Mouse (Mus musculus) liver, embryonic 16.5 days (tissue): Measurements from ENCODE around the gene Efna1. TPM values are rescaled to one million over a fixed set of nuclear protein-coding genes. Genes with fewer than 3 reads are reported as not detected.

Source experiments
- ATAC-seq: fragments of 200-750 bp; cut with Nextera tagmentation; 2 replicates; pipeline ENCODE4 v1.8.0; 2017; ENCODE audit warnings: low read depth, mild to moderate bottlenecking, moderate number of reproducible peaks, moderate library complexity
- H3K27ac ChIP-seq: fragments of 300-500 bp; sonication (generic); 2 replicates; pipeline ENCODE4 v1.5.1; 2014; ENCODE audit warnings: mild to moderate bottlenecking, low read length
- H3K27me3 ChIP-seq: fragments of 300-500 bp; sonication (generic); 2 replicates; pipeline ENCODE4 v1.6.1; 2014; ENCODE audit warnings: low read depth, low read length, mixed read lengths; ENCODE audit not compliant: control insufficient read depth, insufficient read depth
- H3K36me3 ChIP-seq: fragments of 300-500 bp; sonication (generic); 2 replicates; pipeline ENCODE4 v1.6.1; 2014; ENCODE audit warnings: mild to moderate bottlenecking; ENCODE audit not compliant: control insufficient read depth, insufficient read depth
- H3K4me1 ChIP-seq: fragments of 300-500 bp; sonication (generic); 2 replicates; pipeline ENCODE4 v1.6.1; 2014; ENCODE audit warnings: low read depth, low read length, mixed read lengths; ENCODE audit not compliant: control insufficient read depth
- H3K4me2 ChIP-seq: fragments of 300-500 bp; sonication (generic); 2 replicates; pipeline ENCODE4 v1.6.1; 2014; ENCODE audit warnings: low read depth, low read length, mixed read lengths
- H3K4me3 ChIP-seq: fragments of 300-500 bp; sonication (generic); 2 replicates; pipeline ENCODE4 v1.5.1; 2014; ENCODE audit warnings: low read depth, mild to moderate bottlenecking, low read length
- H3K9ac ChIP-seq: fragments of 300-500 bp; sonication (generic); 2 replicates; pipeline ENCODE4 v1.6.1; 2014; ENCODE audit warnings: low read depth, low read length
- H3K9me3 ChIP-seq: fragments of 300-500 bp; sonication (generic); replicated peaks from 2 replicates; pipeline ENCODE4 v1.6.1; 2016; ENCODE audit warnings: low read length; ENCODE audit not compliant: control insufficient read depth
- WGBS: fragments of 180-500 bp; shearing (Covaris S2); extraction: QIAGEN DNeasy Blood & Tissue Kit; methylation state at CpG from one replicate; pipeline ENCODE4 v1.1.7; 2014; ENCODE audit not compliant: insufficient replicate concordance; 5-methylcytosine and 5-hydroxymethylcytosine counted together
- polyA plus RNA-seq: library from polyadenylated mRNA; unstranded; fragments of >200 nt; fragmentation: Nextera tagmentation; extraction: Ambion mirVana; gene quantifications from 2 replicates; pipeline ENCODE4 v1.2.1, GENCODE M21; 2015

The Efna1 gene
- polyA plus RNA-seq, 1 experiment from 2014 or later, result 12.7 TPM

DNA sequence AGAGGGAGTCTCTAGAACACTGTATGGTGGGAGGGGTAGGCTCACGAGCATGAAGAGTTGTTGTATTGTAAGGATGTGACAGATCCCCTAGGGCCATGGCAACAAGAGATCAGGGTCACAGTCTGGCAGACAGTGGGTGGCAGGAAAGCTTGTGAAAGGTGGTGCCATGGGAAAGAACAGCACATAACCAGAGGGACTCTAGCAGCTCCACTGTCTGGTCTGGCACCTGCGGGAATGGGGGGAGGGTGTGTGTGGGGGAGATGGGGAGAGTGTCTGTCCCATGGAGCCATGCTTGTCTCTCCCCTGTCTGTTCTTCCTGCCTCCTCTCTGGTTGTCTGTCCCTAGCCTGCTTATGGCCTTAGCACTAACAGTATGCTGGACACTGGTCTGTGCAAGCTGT is 4.6 kb upstream of the Efna1 start:
- no peak overlapping the region for H3K9ac ChIP-seq
- H3K4me2 ChIP-seq, result no peak overlapping the region
- no peak overlapping the region for H3K4me3 ChIP-seq
- no peaks in the 10 kb centered on the region for H3K9me3 ChIP-seq
- peaks cover 14% of the 10 kb centered on the region for H3K27me3 ChIP-seq
- 44% methylated on average over 2 of the region's 2 CpGs for WGBS
- no peak overlapping the region for H3K27ac ChIP-seq
- ATAC-seq, result no peak
- H3K4me1 ChIP-seq, result peaks cover 2% of the 10 kb centered on the region; the same call in 1 of the 2 replicates
- H3K36me3 ChIP-seq, result no peaks in the 10 kb centered on the region

DNA sequence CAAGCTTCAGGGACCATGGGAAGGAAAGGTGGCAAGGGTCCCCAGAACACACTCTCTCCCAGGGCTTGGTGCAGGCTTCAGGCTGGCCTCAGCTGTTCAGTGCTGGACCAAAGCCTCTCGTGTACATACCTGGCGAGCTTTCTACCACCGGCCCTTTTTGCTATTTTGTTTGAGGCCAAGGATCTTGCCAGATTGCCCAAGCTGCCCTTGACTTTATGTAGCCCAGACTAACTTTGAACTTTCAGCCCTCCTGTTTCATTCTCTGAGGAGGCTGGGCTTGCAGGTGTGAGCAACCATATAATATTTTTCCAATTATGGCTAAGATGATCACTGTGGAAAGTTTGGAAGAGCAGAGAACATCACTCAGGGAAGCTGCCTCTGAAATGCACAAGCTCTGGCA is 3.3 kb upstream of the Efna1 start:
- no peak for ATAC-seq
- Histone ChIP-seq H3K4me1 (peaks cover 2% of the 10 kb centered on the region), H3K27me3 (peaks cover 27% of the 10 kb centered on the region), H3K9me3 (no peaks in the 10 kb centered on the region), H3K4me2 (no peak overlapping the region), H3K4me3 (no peak overlapping the region), H3K9ac (no peak overlapping the region), H3K27ac (no peak overlapping the region), H3K36me3 (no peaks in the 10 kb centered on the region)
- WGBS, result 75% methylated on average over 3 of the region's 3 CpGs

DNA sequence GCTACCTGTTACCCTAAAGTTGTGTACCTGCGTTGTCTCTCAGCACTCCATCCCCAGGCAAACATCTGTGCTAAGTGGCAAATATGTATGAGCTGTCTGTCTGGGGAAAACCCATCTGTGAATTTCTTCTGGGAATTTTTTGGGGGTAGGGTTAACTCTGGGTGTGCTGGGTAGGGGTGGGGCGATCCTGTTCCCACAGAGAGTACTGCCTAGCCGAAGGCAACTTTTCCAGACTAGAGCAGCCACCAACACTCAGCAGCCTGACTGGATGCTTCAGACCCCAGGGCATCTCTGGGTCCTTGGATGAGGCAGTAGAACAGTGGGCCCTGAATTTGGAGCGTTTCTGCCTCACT is 1.3 kb upstream of the Efna1 start:
- no peaks in the 10 kb centered on the region for H3K36me3 ChIP-seq
- H3K9ac ChIP-seq, result no peak overlapping the region
- no peak overlapping the region for H3K27ac ChIP-seq
- no peak for ATAC-seq
- peaks cover 45% of the 10 kb centered on the region for H3K27me3 ChIP-seq
- no peaks in the 10 kb centered on the region for H3K9me3 ChIP-seq
- no peak overlapping the region for H3K4me3 ChIP-seq
- no peak overlapping the region for H3K4me2 ChIP-seq
- 15% methylated on average over 4 of the region's 4 CpGs for WGBS
- H3K4me1 ChIP-seq, result peaks cover 2% of the 10 kb centered on the region

DNA sequence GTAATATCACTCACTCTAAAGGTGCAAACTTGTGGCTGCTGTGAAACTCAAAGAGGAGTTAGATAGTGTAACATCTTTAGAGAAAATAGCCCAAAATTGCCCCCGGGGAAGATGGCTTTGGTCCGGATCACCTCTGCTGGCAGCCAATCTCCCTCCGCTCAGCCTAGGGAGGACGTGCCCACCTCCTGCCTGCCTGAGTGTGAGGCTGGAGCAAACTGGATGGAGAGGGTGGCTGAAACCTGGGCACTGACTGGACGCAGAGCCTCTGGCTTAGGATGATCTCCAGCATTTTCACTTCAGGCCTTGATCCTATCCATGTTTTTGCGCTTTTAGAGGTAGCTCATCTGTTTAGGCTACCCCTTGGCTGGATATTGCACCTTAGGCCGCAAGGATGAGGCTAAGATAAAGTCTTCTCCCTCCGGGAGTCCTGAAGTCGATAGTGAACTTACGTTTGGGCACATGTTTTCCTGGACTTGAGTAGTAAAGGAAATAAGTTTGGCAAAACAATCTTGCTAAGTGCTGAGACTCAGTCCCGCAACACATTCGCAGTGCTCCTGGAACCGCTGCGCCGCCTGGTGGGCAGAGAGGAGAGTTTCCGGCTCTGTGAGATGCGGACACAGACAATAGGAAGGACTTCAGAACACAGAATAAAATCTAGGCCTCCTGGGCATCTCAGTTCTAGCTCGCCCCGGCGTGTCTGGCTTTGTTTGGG is 793 bp upstream of the Efna1 start:
- Histone ChIP-seq H3K36me3 (no peaks in the 10 kb centered on the region), H3K4me2 (peak overlapping the region; percentile 61), H3K9me3 (no peaks in the 10 kb centered on the region), H3K4me1 (peaks cover 2% of the 10 kb centered on the region), H3K9ac (no peak overlapping the region), H3K27me3 (peaks cover 45% of the 10 kb centered on the region), H3K27ac (peak overlapping the region; percentile 13; the same call in 1 of the 2 replicates), H3K4me3 (peak overlapping the region; percentile 50; the same call in 1 of the 2 replicates)
- 13% methylated on average over 20 of the region's 20 CpGs for WGBS
- no peak for ATAC-seq

DNA sequence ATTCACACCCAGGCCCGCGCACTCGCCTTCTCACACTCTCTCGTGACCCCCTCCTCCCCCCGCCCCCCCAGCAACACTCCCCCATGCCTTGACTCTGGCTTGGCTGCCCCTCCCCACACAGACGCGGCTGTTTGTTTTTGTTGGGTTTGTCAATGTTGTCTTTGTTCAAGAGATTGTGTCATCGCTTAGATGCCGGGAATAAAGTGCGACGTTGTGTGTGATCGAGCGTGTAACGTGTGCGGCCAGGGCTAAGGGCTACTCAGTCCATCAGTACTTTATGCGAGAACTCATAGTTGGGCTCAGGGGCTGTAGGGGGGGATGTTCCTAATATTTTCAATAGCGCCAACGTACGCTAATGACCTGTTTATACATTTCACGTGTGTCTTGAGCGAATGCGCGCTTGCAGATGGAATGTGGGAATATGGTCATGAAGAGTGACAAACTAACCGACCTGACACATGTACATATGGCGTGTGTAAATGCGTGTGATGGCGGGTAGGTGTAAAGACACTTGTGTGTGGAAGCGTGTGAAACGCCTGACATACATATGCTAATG is 814 bp downstream of the Efna1 start:
- H3K36me3 ChIP-seq, result no peaks in the 10 kb centered on the region

DNA sequence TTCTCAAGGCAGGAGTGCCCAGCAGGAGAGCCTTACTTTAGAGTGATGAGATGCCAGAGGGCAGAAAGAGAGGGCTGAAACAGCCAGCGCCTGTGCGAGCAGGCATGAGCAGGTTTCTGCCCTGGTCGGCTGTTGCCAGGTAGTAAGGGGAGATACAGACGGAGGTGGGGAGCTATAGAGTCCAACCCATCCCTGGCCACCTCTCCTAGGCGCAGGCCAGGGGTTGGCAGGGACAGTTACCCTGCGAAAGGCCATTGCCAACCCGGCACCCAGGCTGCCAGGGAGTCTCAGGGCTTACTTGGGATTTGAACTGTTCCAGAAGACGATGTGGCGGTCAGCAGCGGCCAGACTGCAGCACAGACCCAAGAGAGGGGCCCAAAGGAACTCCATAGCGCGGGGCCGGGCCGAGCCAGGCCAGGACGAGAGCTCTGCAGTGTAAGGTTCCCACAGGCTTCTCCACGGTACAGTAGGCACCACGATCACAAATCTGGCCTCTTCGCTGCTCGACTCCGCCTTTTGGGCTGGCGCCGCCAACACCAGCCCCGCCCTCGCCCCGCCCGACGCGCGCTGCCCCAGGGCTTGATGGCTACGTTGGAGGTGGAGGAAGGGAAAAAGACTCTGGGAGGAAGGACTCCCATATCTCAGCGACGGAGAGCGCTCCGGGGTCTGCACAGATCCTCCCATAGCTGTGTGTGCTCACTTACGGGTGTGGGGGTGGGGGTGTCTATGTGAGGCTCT is 1.6 kb downstream of the Efna1 start:
- Histone ChIP-seq H3K4me2 (peak overlapping the region; percentile 61), H3K27me3 (peaks cover 45% of the 10 kb centered on the region), H3K9me3 (no peaks in the 10 kb centered on the region), H3K4me1 (peaks cover 2% of the 10 kb centered on the region), H3K27ac (peak overlapping the region; percentile 73), H3K4me3 (peak overlapping the region; percentile 50), H3K9ac (peak overlapping the region; percentile 47), H3K36me3 (no peaks in the 10 kb centered on the region)
- WGBS, result 4% methylated on average over 35 of the region's 35 CpGs
- ATAC-seq, result peak; percentile 63

More for the DNA sequence above, 814 bp downstream of the Efna1 start:
- H3K27ac ChIP-seq, result peak overlapping the region; percentile 73
- peaks cover 2% of the 10 kb centered on the region for H3K4me1 ChIP-seq
- peaks cover 45% of the 10 kb centered on the region for H3K27me3 ChIP-seq
- peak; percentile 14; the same call in 1 of the 2 replicates for ATAC-seq
- H3K4me3 ChIP-seq, result peak overlapping the region; percentile 50
- WGBS, result 1% methylated on average over 29 of the region's 29 CpGs
- H3K9me3 ChIP-seq, result no peaks in the 10 kb centered on the region
- H3K4me2 ChIP-seq, result peak overlapping the region; percentile 61
- H3K9ac ChIP-seq, result peak overlapping the region; percentile 6; the same call in 1 of the 2 replicates

DNA sequence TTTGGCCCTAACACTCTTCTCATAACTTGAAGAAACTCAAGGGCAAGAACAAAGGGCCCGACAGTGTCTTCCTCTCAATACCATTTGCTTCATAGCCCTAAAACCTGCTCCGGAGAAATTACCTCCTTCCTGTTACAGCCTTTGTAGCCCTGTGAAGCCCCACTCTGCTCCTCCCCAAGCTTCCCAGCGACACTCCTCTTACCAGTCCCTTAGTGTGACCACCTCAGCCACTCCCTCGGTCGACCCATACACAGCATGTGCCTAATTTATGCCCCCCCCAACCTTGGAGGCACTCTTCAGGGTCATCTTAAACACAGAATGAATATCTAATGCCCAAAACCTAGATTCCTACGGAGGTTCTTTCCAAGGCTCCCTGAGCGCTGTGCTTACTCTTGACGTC is 2.3 kb downstream of the Efna1 start:
- Histone ChIP-seq H3K4me2 (peak overlapping the region; percentile 61), H3K4me3 (peak overlapping the region; percentile 50), H3K9ac (peak overlapping the region; percentile 47; the same call in 1 of the 2 replicates), H3K9me3 (no peaks in the 10 kb centered on the region), H3K27me3 (peaks cover 45% of the 10 kb centered on the region), H3K4me1 (peaks cover 2% of the 10 kb centered on the region), H3K36me3 (no peaks in the 10 kb centered on the region), H3K27ac (peak overlapping the region; percentile 24; the same call in 1 of the 2 replicates)
- WGBS, result 11% methylated on average over 8 of the region's 8 CpGs
- no peak for ATAC-seq

DNA sequence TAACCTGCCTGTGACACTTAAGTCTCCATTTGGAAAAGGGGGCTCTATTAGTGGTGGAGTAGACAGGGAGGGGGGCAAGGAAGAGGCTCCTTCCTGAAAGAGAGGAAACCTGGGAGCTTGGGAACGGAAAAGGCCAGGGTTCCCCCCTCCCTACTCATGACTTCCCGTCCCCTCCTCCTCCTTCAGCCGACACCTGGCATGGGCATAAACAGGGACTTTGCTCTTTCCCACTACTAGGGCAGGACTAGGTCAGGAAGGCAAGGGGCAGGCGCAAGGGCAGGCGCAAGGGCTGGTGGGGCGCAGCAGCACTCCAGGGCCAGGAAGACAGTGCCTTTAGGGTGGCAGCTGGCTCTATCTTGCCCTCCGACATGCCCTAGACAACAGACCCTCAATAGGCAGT is 2.8 kb downstream of the Efna1 start:
- H3K27ac ChIP-seq, result no peak overlapping the region; the same call in 1 of the 2 replicates
- peaks cover 45% of the 10 kb centered on the region for H3K27me3 ChIP-seq
- peaks cover 2% of the 10 kb centered on the region for H3K4me1 ChIP-seq
- peak overlapping the region; percentile 61 for H3K4me2 ChIP-seq
- no peaks in the 10 kb centered on the region for H3K36me3 ChIP-seq
- peak overlapping the region; percentile 47; the same call in 1 of the 2 replicates for H3K9ac ChIP-seq
- no peaks in the 10 kb centered on the region for H3K9me3 ChIP-seq
- WGBS, result 43% methylated on average over 7 of the region's 7 CpGs
- H3K4me3 ChIP-seq, result peak overlapping the region; percentile 50
- ATAC-seq, result peak; percentile 39
